ENCODE assay signal across 10 mouse cellular contexts in the genomic region with DNA sequence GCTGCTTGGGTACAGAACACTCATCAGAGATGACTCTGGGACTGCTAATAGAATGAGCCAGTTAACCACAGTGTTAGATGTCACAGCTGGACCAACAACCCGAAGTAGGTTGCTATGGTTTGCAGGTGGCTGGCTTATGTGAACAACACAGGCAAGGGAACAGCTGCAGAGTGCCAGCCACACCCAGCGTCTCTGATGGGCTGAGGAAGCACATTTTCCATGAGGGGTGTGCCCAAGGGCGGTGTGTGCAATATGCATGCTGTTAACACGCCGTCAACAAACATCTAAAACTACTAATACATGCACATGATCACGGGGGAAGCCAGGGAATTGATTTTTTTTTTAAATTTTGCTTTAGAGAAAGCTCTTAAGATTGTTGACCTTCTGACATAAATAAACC.
DNase-seq lines count a peak whose midpoint lies in the region; ATAC-seq and TF ChIP-seq lines count a peak whose summit lies in the region.
"Had no signal": no experiment of that assay in that cellular context is flagged by ENCODE, and none has a peak within 500 bp of the region (broad histone marks: within the 10 kb centered on the region; RNA-seq: fewer than 3 reads in every experiment).

No protein-coding gene starts in this region.

- no peak for TF ChIP-seq CTCF in liver, postnatal 0 days (IDR thresholded peaks at IDR 0.05; ENCODE audit: low read depth)

- no peak for TF ChIP-seq EP300 in liver, postnatal 0 days (IDR thresholded peaks at IDR 0.05; ENCODE audit: low read depth)

- intact Hi-C loops in left cerebral cortex, postnatal 14 days (cut with DNase I) = no loop called here

- DNase-seq in ES-E14 (ENCODE audit: low read depth, low spot score) = peak; percentile 31
- peak; percentile 69 for DNase-seq in brain, adult 2 months (ENCODE audit: low read depth, low spot score)
- DNase-seq in liver, postnatal 0 days = peak; percentile 58
- peak; percentile 70 to 74 for DNase-seq in spleen, postnatal 36 days (ENCODE audit: low spot score in 2 of 2)
- no peak for DNase-seq in left cerebral cortex, postnatal 14 days (ENCODE audit: low spot score in 2 of 2)
- DNase-seq in forebrain, embryonic 11.5 days (ENCODE audit: low spot score) = no peak
- DNase-seq in frontal cortex, postnatal 10 days (ENCODE audit: low spot score in 2 of 2) = no peak
- DNase-seq: cerebellum, postnatal 10 days had no signal

- H3K9ac ChIP-seq in ES-E14 (ENCODE audit: insufficient read depth, low read depth, low read length, poor library complexity, severe bottlenecking) = no peak overlapping the region
- H3K9ac ChIP-seq in liver, postnatal 0 days (replicated peaks) = no peak overlapping the region
- no peak overlapping the region for H3K9ac ChIP-seq in forebrain, embryonic 11.5 days (ENCODE audit: low read length)
- H3K9ac ChIP-seq: midbrain, embryonic 12.5 days had no signal

- 44% methylated on average over 6 of the region's 6 CpGs for WGBS in liver, postnatal 0 days (ENCODE audit: insufficient replicate concordance)
- WGBS in forebrain, embryonic 11.5 days = 86% methylated on average over 6 of the region's 6 CpGs

- no peak overlapping the region for H3K27ac ChIP-seq in ES-E14 (ENCODE audit: insufficient read depth, low read depth, low read length, poor library complexity, severe bottlenecking)
- no peak overlapping the region for H3K27ac ChIP-seq in liver, postnatal 0 days (ENCODE audit: low read depth)
- no peak overlapping the region for H3K27ac ChIP-seq in forebrain, embryonic 11.5 days (ENCODE audit: low read depth, low read length)
- H3K27ac ChIP-seq: heart, adult 2 months; midbrain, embryonic 12.5 days had no signal

- in situ Hi-C loops in ES-E14 (cut with MboI; ENCODE audit: low sequenced_read_pairs in 2 of 2, unreplicated experiment in 2 of 2) = loop anchor here (5.0 to 10.0 kb wide), 2 partner anchors 215 to 217 kb away; no protein-coding TSS in a partner anchor

- no peak overlapping the region for H3K4me3 ChIP-seq in ES-E14 (ENCODE audit: insufficient read depth in 1 of 2, low read depth in 1 of 2, low read length in 2 of 2, poor library complexity in 1 of 2, severe bottlenecking in 1 of 2)
- no peak overlapping the region for H3K4me3 ChIP-seq in liver, postnatal 0 days (ENCODE audit: low read depth, low read length)
- H3K4me3 ChIP-seq in forebrain, embryonic 11.5 days (ENCODE audit: low read depth, low read length) = no peak overlapping the region
- H3K4me3 ChIP-seq: heart, adult 2 months; midbrain, embryonic 12.5 days had no signal

- 0 out of 2 replicates have a peak overlapping the region, but pooled peaks have one; percentile 7 for H3K4me2 ChIP-seq in liver, postnatal 0 days (ENCODE audit: low read depth, low read length)
- H3K4me2 ChIP-seq in forebrain, embryonic 11.5 days (ENCODE audit: low read depth, low read length, severe bottlenecking) = no peak overlapping the region
- H3K4me2 ChIP-seq: midbrain, embryonic 12.5 days had no signal

- ATAC-seq in liver, postnatal 0 days = peak; percentile 62
- no peak for ATAC-seq in forebrain, embryonic 11.5 days (replicated peaks; ENCODE audit: low FRiP score)

- no peaks in the 10 kb centered on the region for H3K27me3 ChIP-seq in liver, postnatal 0 days (ENCODE audit: insufficient read depth, low read length)
- no peaks in the 10 kb centered on the region for H3K27me3 ChIP-seq in forebrain, embryonic 11.5 days (ENCODE audit: control insufficient read depth, insufficient read depth, low read length)
- H3K27me3 ChIP-seq: midbrain, embryonic 12.5 days had no signal

- H3K4me1 ChIP-seq in ES-E14 (ENCODE audit: control insufficient read depth in 2 of 2, insufficient read depth in 2 of 2, low read length in 2 of 2, poor library complexity in 1 of 2) = peaks cover 9% of the 10 kb centered on the region in 2 experiments; a peak in 3 of 4 replicates
- H3K4me1 ChIP-seq in liver, postnatal 0 days (ENCODE audit: insufficient read depth) = peaks cover 16% of the 10 kb centered on the region
- no peaks in the 10 kb centered on the region for H3K4me1 ChIP-seq in forebrain, embryonic 11.5 days (replicated peaks; ENCODE audit: control insufficient read depth, insufficient read depth, low read length)

- H3K9me3 ChIP-seq in ES-E14 (ENCODE audit: control insufficient read depth, insufficient read depth, low read depth, low read length) = no peaks in the 10 kb centered on the region
- H3K9me3 ChIP-seq in liver, postnatal 0 days (ENCODE audit: low read length) = no peaks in the 10 kb centered on the region
- no peaks in the 10 kb centered on the region for H3K9me3 ChIP-seq in forebrain, embryonic 11.5 days (ENCODE audit: control insufficient read depth, low read length)
- H3K9me3 ChIP-seq: midbrain, embryonic 12.5 days had no signal

- H3K36me3 ChIP-seq in ES-E14 (ENCODE audit: control insufficient read depth, insufficient read depth, low read length, poor library complexity, severe bottlenecking) = no peaks in the 10 kb centered on the region
- H3K36me3 ChIP-seq in liver, postnatal 0 days (replicated peaks; ENCODE audit: insufficient read depth, low read length) = no peaks in the 10 kb centered on the region
- no peaks in the 10 kb centered on the region for H3K36me3 ChIP-seq in forebrain, embryonic 11.5 days (ENCODE audit: control insufficient read depth, insufficient read depth, low read length)
- H3K36me3 ChIP-seq: midbrain, embryonic 12.5 days had no signal

TF ChIP-seq in ES-E14, 5 proteins besides CTCF, POLR2A, EP300 and RAD21:
- no peak for TF ChIP-seq ZNF384 (IDR thresholded peaks at IDR 0.05; ENCODE audit: low read depth, low read length)
- no peak for TF ChIP-seq MAFK (IDR thresholded peaks at IDR 0.05; ENCODE audit: insufficient read depth, low read depth, low read length)
- no peak for TF ChIP-seq CHD2 (IDR thresholded peaks at IDR 0.05; ENCODE audit: low read depth, low read length)
- no peak for TF ChIP-seq ZC3H11A (IDR thresholded peaks at IDR 0.05; ENCODE audit: borderline replicate concordance, low read depth, low read length)
- TF ChIP-seq HCFC1 (IDR thresholded peaks at IDR 0.05; ENCODE audit: borderline replicate concordance, insufficient read depth, low read length) = no peak

Comparison
In these comparisons a context has a peak if more than half of its experiments do, and no peak if none do; other contexts are left out.
1. DNase-seq: peak in ES-E14 (single experiment), brain, adult 2 months (single experiment), liver, postnatal 0 days (single experiment) and spleen, postnatal 36 days (2 of 2); none in left cerebral cortex, postnatal 14 days (0 of 2), forebrain, embryonic 11.5 days (single experiment) and frontal cortex, postnatal 10 days (0 of 2).